Mouse (Mus musculus) hindlimb bud, embryonic 11.5 days (tissue): ENCODE data around the gene Hoxa4.

Source experiments
- DNase-seq: peaks from one replicate; pipeline ENCODE4 v3.0.0-alpha.2; 2012; ENCODE audit warnings: low read depth, low spot score; ENCODE audit errors: extremely low spot score

Hoxa4 gene

DNA sequence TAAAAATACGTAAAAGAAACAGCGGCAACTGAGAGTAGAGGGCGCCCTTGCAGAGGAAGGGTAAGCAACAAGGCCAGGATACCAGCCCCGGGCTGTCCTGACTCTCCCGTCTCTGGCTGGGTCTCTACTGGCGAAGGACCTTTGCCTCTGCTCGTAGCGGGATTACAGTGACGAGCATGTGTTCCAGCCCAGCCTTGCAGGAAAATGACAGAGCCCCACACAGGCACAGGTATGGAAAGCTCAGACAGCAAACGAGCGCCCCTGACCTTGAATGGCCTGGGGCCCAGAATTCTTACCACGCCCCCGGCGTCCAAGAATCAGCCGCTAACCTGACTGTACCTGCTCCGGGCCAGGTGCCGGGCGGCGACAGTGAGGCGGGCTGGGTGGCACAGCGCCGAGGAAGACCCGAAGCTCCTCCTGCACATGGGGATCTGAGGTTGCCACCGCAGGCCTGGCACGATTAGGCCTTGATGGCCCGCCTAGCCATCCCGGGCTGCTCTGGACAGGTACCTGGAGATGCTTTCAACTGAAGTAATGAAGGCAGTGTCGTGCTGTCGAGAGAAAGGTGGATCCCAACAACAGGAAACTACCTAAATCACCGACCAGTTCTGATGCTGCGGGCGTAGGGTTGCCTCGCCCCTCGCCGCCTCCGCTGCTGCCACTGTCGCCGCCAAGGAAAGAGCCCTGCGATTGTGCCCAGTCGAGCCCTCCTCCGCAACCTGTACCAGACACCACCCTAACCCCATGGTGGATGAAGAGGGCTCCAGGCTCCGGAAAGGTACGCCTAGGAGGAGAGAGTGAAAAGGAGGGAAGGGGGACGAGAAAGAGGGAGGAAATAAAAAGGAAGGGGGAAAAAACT lies 38.2 kb upstream of the Hoxa4 start:
- DNase-seq: no peak

DNA sequence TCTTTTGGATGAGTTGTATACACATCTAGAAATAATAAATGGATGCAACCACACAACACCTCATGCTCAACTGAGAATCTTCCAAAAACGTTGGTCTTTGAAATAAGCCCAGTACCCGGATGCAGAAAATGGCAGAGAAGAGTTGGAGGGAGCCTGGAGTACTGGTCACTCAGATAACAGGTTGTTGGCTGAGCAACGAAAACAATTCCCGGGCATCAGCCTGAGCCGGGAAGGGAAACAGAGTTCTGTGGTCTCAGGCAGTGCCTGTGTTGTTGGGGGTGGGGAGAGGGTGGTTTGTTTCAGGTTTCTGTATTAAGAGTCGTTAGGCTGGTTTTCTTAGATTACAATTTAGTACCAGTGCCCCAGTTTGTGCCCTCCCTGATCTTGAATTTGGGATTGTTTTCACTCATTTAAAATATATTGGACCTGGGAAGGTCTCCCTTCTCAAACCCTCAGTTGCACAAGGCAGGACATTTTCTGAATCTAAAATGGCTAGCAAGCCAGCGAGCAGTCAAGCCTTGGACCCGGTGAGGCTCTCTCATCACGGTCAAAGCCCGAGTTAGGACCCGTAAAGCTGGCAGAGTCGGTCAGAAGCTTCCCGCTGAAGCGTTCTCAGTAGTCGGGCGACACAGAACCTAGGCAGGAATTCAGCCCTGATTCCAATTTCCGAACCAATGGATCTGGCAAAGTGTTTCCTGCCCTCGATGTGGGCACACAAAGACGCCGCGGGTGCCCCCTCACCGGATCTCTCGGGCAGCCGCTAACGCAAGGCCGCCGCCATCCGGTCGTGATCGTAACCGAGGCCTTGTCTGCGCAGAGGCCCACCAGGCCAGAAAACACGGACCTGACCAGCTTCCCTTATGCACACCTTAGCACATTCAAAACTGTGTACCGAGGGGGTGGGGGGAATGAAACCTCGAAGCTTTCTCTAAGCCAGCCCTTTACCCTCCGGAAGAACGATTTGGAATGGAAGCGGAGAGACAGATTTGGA lies 37.2 kb upstream of the Hoxa4 start:
- DNase-seq: no peak

DNA sequence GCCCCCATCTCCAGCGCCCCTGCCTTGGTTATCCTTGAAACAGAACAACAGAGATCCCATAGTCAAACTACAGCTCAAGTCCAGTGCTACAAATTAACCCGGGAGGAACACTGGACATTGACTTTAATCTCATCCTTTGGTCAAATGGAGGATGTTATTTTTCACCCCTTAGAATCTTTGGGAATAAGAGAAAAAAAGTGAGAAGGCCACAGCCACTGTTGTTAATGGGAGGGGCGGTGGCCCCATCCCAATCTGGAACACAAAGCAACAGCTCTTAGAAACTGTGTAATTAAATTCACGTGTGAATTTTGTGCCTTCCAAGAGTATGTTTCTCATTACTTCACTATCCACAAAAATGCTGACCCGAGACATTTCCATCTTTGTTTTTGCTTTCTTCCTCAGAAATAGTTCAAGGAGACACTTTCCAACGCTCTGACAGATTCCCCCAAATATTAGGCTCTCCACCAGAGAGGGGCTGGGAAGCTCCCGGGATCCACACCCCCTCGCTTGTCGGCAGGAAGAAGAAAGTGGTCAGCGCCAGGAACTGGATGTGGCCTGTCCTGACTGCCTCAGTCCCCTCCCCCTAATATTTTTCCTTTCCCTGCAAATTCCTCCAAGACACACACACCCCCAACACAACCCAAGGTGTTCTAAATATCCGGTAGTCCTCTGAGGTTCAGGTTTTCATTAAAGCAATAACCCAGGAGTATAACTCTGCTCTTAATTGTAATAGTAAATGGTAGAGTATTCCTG lies 36.1 kb upstream of the Hoxa4 start:
- DNase-seq: no peak

DNA sequence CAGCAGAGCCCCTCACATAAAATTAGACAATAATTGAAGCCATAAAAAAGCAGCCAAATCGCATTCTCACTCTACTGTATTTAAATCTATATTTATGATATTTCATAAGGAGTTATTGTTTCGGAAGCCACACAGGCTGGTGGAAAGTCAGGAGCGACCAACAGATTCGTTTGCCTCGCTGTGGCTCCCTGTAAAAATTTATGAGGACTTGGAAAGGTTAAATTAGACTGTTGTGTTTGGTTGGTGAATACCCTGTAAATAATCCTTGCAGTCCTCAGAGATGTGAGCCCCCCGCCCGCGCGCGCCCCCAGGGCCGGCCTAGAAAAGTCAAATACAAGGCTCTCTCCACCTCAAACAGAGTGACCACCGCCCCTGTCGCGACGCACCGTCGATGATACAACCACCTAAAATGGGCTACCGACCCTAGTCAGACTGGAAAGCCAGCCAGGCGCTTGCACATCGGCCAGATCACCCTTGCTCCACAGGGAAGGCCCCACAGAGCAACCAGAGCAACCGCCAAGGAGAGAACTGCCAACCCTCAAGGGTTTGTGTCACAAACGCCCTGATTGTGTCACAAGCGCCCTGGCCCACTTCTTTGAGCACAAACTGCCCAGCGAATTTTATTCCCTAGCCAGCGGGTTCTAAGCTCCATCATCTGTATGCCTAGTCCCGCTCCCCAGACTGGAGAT lies 35.2 kb upstream of the Hoxa4 start:
- DNase-seq: no peak

DNA sequence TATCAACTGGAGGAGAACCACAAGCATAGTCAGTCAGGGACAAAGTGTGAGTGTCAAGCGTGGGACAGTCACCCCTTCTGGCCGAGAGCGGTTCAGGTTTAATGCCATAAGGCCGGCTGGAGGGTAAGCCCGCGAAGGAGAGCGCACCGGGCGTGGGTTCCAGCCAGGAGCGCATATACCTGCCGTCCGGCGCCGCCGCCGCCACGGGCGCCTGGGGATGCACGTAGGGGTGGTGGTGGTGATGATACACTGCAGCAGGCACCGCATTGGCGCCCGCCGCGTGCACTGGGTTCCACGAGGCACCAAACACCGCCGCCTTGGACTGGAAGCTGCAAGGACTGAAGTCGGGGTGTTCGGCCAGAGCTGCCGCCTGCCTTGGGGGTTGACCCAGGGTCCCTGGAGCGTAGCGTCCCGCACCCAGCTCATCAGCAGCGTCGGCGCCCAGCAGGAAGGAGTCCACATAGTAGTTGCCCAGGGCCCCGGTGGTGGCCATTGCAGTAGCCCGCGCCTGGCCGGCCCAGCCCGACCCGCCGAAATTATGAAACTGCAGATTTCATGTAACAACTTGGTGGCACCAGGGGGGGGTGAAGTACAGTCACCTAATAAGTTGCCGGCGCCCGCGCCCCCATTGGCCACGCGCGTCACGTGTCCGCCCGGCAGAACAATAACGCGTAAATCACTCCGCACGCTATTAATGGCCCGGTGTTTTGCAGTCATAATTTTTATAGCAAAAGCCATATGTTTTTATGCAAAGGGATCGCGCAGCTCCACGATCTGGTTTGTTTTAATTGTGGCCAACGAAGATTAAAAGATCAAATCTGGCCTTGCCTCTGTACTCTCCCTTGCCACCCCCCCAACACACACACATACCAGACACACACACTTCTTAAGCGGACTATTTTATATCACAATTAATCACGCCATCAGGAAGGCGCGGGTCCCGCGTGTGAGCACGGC lies 34.3 kb upstream of the Hoxa4 start:
- no peak for DNase-seq

DNA sequence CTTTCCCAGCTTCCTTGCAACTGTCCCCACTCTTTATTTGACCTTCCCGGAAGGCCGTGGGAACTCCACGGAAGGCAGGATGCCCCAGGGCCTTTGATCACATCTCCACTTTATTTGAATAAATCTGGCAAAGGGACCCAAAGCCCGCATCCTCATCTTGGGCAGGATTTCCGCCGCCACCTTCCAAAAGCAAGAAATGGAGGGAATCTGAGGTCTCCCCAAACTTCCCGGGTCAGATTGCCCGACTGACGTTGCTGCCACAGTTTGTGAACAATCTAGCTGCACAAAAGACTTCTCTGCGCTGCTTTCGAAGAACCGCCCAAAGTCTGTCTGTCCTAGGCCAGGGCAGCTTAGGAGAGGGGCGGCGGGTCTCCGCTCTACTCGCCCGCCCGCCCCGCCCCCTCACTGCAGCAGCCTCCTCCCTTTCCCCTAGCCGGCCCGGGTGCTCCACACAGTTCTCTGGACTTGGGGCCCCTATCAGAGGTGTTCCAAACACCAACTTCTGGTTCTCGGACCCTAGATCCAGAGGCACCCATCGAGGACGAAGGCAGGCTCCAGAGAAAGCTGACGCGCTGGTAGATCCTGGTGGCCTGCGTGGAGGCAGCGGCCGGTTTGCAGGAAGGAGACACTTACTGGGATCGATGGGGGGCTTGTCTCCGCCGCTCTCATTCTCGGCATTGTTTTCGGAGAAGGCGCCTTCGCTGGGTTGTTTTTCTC lies 33.5 kb upstream of the Hoxa4 start:
- no peak for DNase-seq

DNA sequence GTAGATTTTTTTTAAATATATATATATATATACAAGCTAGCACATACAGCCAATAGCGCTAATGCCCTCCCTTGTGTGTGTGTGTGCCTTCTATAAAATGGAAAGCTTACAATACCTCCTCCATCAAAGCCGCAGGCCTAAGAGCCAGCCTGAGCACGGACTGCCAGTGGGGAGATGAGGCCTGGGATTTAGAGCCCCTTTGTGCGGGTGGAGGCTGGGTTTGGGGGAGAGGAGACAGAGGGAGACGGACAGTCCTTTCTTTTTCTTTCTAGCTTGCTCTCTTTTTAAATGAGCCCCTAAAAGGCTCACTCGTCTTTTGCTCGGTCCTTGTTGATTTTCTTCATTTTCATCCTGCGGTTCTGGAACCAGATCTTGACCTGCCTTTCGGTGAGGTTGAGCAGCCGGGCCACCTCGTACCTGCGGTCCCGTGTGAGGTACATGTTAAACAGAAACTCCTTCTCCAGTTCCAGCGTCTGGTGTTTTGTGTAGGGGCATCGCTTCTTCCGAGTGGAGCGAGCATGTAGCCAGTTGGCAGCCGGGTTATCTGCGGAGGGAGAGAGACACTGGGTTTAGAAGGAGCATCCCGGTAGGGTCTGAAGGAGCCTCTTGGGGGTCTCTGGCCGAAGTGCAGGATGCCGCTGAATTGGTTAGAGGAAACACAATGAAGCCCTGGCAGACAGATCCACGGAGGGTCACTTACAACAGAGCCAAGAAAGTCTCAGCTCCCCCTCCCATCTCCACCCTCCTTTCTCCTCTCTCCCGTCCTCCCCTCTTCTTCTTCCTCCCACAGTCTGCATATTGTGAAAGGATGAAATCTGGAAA lies 32.6 kb upstream of the Hoxa4 start:
- no peak for DNase-seq

DNA sequence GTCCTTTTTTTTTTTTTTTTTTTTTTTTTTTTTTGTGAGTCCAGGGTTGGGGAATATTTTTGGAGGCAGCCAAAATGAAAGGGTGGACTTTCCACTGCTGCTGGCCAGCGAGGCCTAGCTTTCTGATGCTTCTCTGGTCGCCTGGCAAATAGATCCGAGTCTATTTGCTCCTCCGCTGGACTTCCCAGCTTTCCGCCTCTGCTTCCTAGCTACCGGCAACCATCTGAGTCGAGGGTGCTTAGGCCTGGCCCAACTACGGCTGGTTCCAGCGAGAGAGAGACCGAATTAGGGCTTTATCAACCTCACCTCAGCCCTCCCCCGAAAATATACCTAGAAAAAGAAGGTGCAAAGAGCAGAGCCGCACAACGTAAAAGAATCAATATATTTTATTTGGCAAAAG lies 31.2 kb upstream of the Hoxa4 start:
- DNase-seq: no peak

DNA sequence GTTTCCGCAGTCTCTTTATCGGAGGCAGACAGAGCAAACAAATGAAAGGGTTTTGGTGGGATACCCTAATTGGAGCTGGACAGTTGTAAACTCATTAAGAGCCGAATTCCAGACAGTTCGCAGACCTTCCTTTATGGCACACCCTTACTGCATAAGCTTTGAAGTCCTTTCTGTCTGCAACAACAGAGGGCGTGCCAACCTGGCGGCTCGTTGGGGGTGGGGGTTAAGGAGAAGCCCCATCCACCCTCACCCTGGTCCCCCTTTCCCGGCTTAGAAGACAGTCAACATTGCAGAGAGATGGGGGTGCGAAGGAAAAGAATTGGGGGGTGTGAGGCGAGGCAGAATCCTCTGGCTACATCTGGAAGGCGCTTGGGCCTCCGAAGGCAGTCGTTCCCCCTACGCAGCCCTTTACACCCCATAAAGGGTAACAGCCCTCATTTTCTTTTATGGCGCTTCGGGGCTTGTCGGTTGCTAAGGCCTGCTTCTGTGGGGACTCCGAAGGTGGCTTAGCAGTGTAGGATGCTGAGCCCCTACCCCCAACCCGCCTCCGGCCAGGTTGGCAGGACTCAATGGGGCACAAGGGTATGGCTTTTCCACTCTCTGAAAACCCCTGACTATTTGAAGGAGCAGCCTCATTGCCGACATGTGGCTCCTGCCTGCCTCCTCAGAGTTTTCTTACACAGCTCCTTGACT lies 30.6 kb upstream of the Hoxa4 start:
- DNase-seq: no peak

DNA sequence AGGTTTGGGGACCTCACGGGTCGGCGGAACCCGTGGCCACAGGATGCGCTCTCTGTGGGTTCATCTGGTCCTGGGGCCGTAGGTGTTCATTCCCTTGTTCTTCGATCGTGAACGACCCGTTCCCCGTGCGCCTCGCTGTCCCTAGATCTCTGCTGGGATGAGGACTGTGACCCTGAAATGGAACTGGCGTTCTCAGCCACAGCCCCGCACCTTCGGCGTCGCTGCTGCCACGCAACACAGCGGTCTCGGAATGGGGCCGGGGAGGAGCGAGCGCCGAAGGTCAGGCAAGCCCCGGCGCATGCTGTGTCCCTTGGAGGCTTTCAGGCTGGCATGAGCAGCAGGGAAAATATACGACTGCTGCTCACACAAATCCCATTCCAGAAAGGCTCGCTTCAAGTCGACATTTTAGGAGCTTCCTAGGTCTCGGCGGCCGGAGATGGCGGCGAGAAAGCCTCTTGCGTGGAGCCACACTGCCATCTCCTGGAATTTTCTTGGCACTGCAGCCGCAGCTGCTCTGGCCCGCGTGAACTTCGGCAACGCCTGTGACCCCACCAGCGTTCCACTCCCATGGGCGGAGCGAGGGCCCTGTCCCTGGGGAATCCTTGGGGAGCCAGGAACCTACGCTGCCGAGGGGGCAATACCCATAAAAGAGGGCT lies 29.9 kb upstream of the Hoxa4 start, which contains the start of gene Hoxa7:
TSS of gene Hoxa7 (minus strand) at position 518 of the 656 bp plus-strand sequence.
- no peak for DNase-seq

DNA sequence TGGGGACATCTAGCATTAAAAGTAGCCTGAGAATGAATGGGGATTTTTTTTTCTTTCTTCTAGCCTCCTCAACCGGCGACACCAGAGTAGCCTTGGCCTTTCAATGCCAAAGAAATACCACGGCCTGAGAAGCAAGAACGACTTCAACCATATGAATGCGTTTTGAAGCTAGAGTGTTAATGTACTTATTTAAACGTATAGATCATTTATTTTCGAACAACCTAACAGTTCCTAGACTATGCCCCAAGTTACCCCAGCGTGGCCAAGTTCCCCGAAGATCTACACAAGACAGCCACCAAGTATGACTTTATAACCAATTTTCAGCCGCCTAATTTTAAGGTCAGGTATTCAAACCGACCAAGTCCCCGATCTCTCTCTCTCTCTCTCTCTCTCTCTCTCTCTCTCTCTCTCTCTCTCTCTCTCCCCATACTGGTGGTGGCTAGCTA lies 29.3 kb upstream of the Hoxa4 start:
- no peak for DNase-seq

DNA sequence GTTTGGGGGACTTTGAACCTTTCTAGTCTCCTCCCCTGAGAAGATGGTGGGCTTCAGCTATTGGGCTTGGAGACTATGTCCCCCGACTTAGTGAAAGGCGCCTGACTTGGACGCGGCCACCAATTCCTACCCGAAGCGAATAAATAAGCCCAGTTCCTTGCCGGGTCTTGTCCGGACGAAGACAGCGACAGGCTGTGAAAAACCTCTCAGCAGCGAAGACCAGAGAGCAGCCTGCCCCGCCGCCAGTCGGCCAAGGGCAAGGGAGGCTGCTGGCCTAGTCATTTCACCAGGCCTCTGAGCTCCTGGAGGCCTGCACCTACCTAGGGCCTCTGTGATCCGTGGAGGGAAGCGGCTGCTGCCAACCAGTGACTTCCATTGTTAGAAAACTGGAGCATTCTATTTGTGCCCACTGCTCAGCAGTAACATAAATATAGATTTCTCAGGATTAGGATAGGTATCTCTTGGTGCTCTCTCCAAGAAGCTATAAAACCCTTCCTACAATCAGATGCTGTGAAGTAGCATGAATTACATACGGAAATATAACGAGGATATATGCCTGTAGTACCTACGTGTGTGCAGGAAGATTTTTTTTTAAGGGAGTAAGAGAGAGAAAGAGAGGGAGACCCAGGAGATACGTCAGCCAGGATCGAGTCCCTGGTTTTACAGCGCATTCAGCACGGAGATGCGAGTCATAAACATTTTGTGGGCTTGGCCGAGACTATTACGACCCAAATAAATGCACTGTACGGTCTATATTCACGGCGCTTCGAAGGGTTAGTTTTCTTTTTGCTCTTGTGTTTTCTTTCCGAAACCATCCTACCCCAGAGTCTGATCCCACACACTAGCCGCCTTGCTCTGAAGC lies 28.7 kb upstream of the Hoxa4 start:
- no peak for DNase-seq

DNA sequence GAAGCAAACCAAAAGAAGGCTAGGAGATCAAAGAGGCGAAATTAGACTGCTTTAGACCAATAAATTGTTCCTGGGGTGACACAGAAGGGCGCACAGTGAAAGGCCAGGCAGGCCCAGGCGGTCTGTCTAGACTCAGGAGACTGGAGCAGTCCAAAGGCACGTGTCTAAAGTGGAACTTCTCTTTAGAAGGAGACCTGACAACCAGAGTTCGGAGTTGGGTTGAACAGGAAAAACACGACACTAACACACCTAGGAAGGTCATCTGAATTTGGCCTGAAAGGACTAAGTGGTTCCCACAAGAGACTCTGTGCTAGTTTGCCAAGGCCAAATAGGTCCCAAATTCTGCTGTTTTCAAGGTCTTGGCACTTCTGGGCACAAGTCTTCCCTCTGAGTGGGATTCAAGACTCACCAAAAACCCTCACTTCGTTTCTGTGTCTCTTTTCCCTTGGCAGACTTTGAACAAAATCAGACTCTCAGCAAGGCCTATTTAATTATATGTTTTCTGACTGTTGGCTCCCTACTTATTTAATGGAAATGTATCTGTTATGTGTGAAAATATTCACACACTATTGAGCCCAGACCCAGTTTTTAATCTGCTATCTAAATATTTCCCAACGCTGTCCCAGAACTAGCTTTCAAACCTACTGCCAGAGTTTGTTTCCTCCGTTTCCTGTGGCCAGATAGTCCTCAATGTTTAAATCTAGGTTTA lies 27.8 kb upstream of the Hoxa4 start:
- DNase-seq: no peak

DNA sequence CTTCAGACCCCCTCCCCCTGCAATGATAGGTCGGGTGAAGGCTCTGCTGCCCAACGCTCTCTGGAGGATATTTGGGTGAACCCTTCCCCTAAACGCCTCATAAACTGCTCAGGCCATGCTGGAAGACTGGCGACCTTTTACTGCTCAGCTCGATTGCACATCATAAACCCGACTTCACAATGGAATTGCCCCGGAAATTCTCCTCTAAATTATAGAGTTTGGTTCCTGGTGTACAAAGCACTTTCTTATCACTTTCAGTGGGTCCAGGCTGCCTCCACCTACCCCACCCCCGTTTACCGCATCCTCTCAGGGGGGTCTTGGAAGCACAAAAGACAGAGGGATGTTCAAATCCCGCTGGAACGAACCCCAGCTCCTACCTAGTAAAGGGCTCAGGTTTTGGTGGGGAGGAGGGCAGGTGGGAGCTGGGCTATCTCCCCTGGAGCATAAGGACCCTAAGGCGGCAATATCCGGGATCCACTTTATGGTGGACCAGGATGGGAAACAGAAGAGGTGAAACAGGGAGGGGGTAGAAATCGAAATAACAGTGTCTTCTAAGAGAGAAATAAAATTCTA lies 27.2 kb upstream of the Hoxa4 start:
- DNase-seq: no peak
